Mouse (Mus musculus): ENCODE measurements around the gene Serpine1. TPM values are rescaled to one million over a fixed set of nuclear protein-coding genes. Genes with fewer than 3 reads are reported as not detected.
"Not testable (repeated sequence)": the region's sequence is repeated elsewhere in the genome, so short reads cannot be mapped to it uniquely, and the experiment has no call there.

Gene Serpine1
- 0.52 and 0.97 TPM in 2 replicates for polyA plus RNA-seq (2014; fragmentation: Nextera tagmentation; extraction: Ambion mirVana)

GRCm38 (mm10) chr5:137072079-137072960 lies at the start of gene Serpine1:
Serpine1 (minus strand) TSS chr5:137072268.
- peaks cover 36% of the 10 kb centered on the region for H3K4me1 ChIP-seq (ENCODE audit: control insufficient read depth, insufficient read depth, low read length)

DNA sequence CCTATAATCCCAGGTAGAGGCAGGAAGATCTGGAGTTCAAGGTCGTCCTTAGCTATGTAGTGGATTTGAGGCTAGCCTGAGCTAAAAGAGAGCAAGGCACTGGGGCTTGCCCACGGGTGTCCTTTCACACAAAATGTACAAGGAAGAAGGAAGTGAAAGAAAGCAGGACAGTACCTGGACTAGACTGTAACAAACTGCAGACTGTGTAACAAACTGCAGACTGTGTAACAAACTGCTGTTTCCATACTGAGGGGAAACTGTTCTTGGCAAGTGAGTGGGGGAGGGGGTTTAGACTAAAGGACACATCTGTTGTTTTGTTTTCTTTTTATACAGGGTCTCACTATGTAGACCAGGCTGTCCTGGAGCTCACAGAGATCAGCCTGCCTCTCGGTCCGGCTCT lies 49.2 kb upstream of the Serpine1 start:
- no peaks in the 10 kb centered on the region for H3K36me3 ChIP-seq (ENCODE audit: control insufficient read depth, insufficient read depth, low read length)
- no peak overlapping the region for H3K4me3 ChIP-seq (ENCODE audit: low read depth, low read length)
- H3K27me3 ChIP-seq (ENCODE audit: control insufficient read depth, insufficient read depth, low read length), result no peaks in the 10 kb centered on the region
- H3K27ac ChIP-seq (ENCODE audit: low read depth, low read length), result no peak overlapping the region
- no peak overlapping the region for H3K4me2 ChIP-seq
- 75% methylated on average over 4 of the region's 4 CpGs for WGBS (ENCODE audit: insufficient replicate concordance)
- ATAC-seq (replicated peaks; ENCODE audit: insufficient number of reproducible peaks, low FRiP score, low TSS enrichment), result no peak
- peaks cover 6% of the 10 kb centered on the region; the same call in 1 of the 2 replicates for H3K4me1 ChIP-seq (ENCODE audit: control insufficient read depth, insufficient read depth, low read length)
- no peaks in the 10 kb centered on the region for H3K9me3 ChIP-seq (replicated peaks; ENCODE audit: control insufficient read depth, low read length)
- no peak overlapping the region for H3K9ac ChIP-seq (ENCODE audit: low read depth, low read length)

More at GRCm38 (mm10) chr5:137072079-137072960, at the start of gene Serpine1:
- Histone ChIP-seq H3K4me3 (ENCODE audit: low read depth, low read length) (peak within 1 kb of the TSS; percentile 30), H3K27me3 (ENCODE audit: control insufficient read depth, insufficient read depth, low read length) (no peaks in the 10 kb centered on the region), H3K9ac (ENCODE audit: low read depth, low read length) (no peak within 1 kb of the TSS; the same call in 1 of the 2 replicates), H3K4me2 (peak within 1 kb of the TSS; percentile 60), H3K36me3 (ENCODE audit: control insufficient read depth, insufficient read depth, low read length) (no peaks in the 10 kb centered on the region), H3K27ac (ENCODE audit: low read depth, low read length) (peak within 1 kb of the TSS; percentile 71), H3K9me3 (replicated peaks; ENCODE audit: control insufficient read depth, low read length) (no peaks in the 10 kb centered on the region)
- ATAC-seq (replicated peaks; ENCODE audit: insufficient number of reproducible peaks, low FRiP score, low TSS enrichment), result peak; percentile 67; the same call in 1 of the 2 replicates
- WGBS (ENCODE audit: insufficient replicate concordance), result 20% methylated on average over 23 of the region's 23 CpGs

DNA sequence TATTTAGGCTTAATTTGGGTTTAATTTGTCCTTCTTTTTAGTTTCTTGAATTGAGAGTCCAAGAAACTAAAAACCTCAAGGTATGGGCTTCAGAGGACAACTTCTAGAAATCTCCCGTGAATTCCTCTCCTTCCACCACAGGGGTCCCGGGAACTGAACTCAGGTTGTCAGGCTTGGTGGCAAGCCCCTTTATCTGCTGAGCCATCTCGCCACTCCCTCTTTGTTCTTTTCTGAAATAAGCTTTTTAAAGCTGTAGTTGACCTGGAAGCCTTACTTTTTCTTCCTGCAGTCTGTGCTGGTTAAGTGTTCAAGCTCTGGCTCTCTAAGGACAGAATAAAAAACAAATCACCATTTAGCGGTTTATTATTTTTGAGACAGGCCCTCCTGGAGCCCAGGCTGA lies 46.8 kb upstream of the Serpine1 start:
- Histone ChIP-seq H3K4me3 (ENCODE audit: low read depth, low read length) (no peak overlapping the region), H3K4me2 (no peak overlapping the region), H3K27ac (ENCODE audit: low read depth, low read length) (no peak overlapping the region), H3K27me3 (ENCODE audit: control insufficient read depth, insufficient read depth, low read length) (no peaks in the 10 kb centered on the region), H3K9ac (ENCODE audit: low read depth, low read length) (no peak overlapping the region), H3K36me3 (ENCODE audit: control insufficient read depth, insufficient read depth, low read length) (peaks cover 9% of the 10 kb centered on the region), H3K4me1 (ENCODE audit: control insufficient read depth, insufficient read depth, low read length) (peaks cover 12% of the 10 kb centered on the region), H3K9me3 (replicated peaks; ENCODE audit: control insufficient read depth, low read length) (no peaks in the 10 kb centered on the region)
- no peak for ATAC-seq (replicated peaks; ENCODE audit: insufficient number of reproducible peaks, low FRiP score, low TSS enrichment)
- WGBS (ENCODE audit: insufficient replicate concordance), result 71% methylated on average over 4 of the region's 4 CpGs

GRCm38 (mm10) chr5:137117994-137118393 lies 45.9 kb upstream of the Serpine1 start:
- not testable (repeated sequence) for ATAC-seq (replicated peaks; ENCODE audit: insufficient number of reproducible peaks, low FRiP score, low TSS enrichment); H3K4me3 ChIP-seq (ENCODE audit: low read depth, low read length); H3K4me2 ChIP-seq; H3K27me3 ChIP-seq (ENCODE audit: control insufficient read depth, insufficient read depth, low read length); H3K9me3 ChIP-seq (replicated peaks; ENCODE audit: control insufficient read depth, low read length); H3K27ac ChIP-seq (ENCODE audit: low read depth, low read length); H3K9ac ChIP-seq (ENCODE audit: low read depth, low read length)
- peaks cover 12% of the 10 kb centered on the region for H3K4me1 ChIP-seq (ENCODE audit: control insufficient read depth, insufficient read depth, low read length)
- WGBS (ENCODE audit: insufficient replicate concordance), result 86% methylated on average over 3 of the region's 3 CpGs
- H3K36me3 ChIP-seq (ENCODE audit: control insufficient read depth, insufficient read depth, low read length), result peaks cover 16% of the 10 kb centered on the region

DNA sequence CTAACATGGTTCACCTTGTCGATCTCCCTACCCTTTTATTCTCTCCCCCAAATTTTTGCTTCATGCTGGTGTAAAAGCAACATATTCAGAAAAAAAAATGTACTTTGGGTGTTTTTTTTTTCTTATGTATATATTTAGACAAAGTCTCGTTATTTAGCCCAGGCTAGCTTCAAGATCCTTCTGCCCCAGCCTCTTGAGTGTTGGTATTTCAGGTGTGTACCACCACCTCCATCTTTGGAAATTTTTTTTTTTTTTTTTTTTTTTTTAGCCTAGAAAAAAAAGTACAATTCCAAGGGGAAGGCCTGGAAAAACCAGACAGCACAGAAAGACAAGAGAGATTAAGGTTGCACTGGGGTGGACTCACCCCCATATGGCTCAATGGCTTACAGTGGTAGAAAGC lies 44.9 kb upstream of the Serpine1 start:
- Histone ChIP-seq H3K27ac (ENCODE audit: low read depth, low read length) (peak overlapping the region; percentile 82), H3K36me3 (ENCODE audit: control insufficient read depth, insufficient read depth, low read length) (peaks cover 21% of the 10 kb centered on the region), H3K4me1 (ENCODE audit: control insufficient read depth, insufficient read depth, low read length) (peaks cover 12% of the 10 kb centered on the region), H3K9me3 (replicated peaks; ENCODE audit: control insufficient read depth, low read length) (no peaks in the 10 kb centered on the region), H3K27me3 (ENCODE audit: control insufficient read depth, insufficient read depth, low read length) (no peaks in the 10 kb centered on the region), H3K4me3 (ENCODE audit: low read depth, low read length) (no peak overlapping the region), H3K9ac (ENCODE audit: low read depth, low read length) (no peak overlapping the region), H3K4me2 (peak overlapping the region; percentile 86)
- ATAC-seq (replicated peaks; ENCODE audit: insufficient number of reproducible peaks, low FRiP score, low TSS enrichment), result no peak
- WGBS (ENCODE audit: insufficient replicate concordance), result 82% methylated on average over 2 of the region's 2 CpGs

- Histone ChIP-seq H3K27ac (ENCODE audit: low read depth, low read length) (peak within 1 kb of the TSS; percentile 82), H3K4me2 (peak within 1 kb of the TSS; percentile 86), H3K36me3 (ENCODE audit: control insufficient read depth, insufficient read depth, low read length) (peaks cover 21% of the 10 kb centered on the region), H3K27me3 (ENCODE audit: control insufficient read depth, insufficient read depth, low read length) (no peaks in the 10 kb centered on the region), H3K9ac (ENCODE audit: low read depth, low read length) (peak within 1 kb of the TSS; percentile 91), H3K4me3 (ENCODE audit: low read depth, low read length) (peak within 1 kb of the TSS; percentile 74), H3K9me3 (replicated peaks; ENCODE audit: control insufficient read depth, low read length) (no peaks in the 10 kb centered on the region), H3K4me1 (ENCODE audit: control insufficient read depth, insufficient read depth, low read length) (peaks cover 12% of the 10 kb centered on the region)
- WGBS (ENCODE audit: insufficient replicate concordance), result 3% methylated on average over 29 of the region's 29 CpGs
- ATAC-seq (replicated peaks; ENCODE audit: insufficient number of reproducible peaks, low FRiP score, low TSS enrichment), result peak; percentile 84
Observed at GRCm38 (mm10) chr5:137115866-137116847, 44.1 kb upstream of the Serpine1 start, which contains the start of gene Trim56. Trim56 (minus strand) TSS chr5:137116209.

DNA sequence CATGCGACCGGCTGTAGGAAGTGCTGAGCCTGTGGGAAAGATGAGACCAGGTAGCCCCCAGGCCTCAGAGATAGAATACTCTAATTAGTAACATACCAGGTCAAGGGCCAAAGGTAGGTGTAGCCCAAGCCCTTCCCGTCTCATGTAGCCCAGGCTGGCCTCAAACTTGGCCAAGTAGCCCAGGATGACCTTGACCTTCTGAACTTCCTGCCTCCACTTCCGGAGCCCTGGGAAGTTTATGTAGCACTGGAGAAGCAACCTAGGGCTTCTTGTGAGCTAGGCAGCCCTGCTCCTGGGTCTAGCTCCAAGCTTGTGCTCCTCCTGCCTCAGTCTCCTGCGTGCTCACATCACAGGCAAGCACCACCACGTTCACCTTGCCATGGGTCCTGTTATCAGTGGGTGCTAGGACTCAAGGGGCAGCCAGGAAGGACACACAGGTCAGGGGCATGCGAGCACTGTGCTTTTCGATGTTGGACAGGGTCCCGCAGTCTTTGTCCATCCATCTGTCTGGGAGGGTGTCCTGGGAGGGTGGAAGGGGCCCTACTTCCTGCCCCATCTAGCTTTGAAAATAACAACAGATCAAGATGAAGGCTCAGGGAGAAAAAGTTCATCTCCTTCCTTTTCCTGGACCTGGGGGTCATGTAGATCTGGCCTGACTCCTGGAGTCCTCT lies 43.0 kb upstream of the Serpine1 start:
- H3K9me3 ChIP-seq (replicated peaks; ENCODE audit: control insufficient read depth, low read length), result peaks cover 2% of the 10 kb centered on the region; the same call in 1 of the 2 replicates
- peak overlapping the region; percentile 82 for H3K27ac ChIP-seq (ENCODE audit: low read depth, low read length)
- WGBS (ENCODE audit: insufficient replicate concordance), result 72% methylated on average over 9 of the region's 9 CpGs
- peaks cover 21% of the 10 kb centered on the region for H3K36me3 ChIP-seq (ENCODE audit: control insufficient read depth, insufficient read depth, low read length)
- H3K27me3 ChIP-seq (ENCODE audit: control insufficient read depth, insufficient read depth, low read length), result no peaks in the 10 kb centered on the region
- no peak for ATAC-seq (replicated peaks; ENCODE audit: insufficient number of reproducible peaks, low FRiP score, low TSS enrichment)
- peak overlapping the region; percentile 91 for H3K9ac ChIP-seq (ENCODE audit: low read depth, low read length)
- peaks cover 12% of the 10 kb centered on the region for H3K4me1 ChIP-seq (ENCODE audit: control insufficient read depth, insufficient read depth, low read length)
- H3K4me3 ChIP-seq (ENCODE audit: low read depth, low read length), result peak overlapping the region; percentile 74
- H3K4me2 ChIP-seq, result peak overlapping the region; percentile 86

All from heart, embryonic 11.5 days (tissue).